Mouse (Mus musculus) WW6 (cell line): ENCODE measurements around the gene Gm21983.

Experiments used
- DNase-seq: peaks from one replicate; pipeline ENCODE4 v3.0.0-alpha.2; 2013; ENCODE audit warnings: low read depth, low spot score

The Gm21983 gene

DNA sequence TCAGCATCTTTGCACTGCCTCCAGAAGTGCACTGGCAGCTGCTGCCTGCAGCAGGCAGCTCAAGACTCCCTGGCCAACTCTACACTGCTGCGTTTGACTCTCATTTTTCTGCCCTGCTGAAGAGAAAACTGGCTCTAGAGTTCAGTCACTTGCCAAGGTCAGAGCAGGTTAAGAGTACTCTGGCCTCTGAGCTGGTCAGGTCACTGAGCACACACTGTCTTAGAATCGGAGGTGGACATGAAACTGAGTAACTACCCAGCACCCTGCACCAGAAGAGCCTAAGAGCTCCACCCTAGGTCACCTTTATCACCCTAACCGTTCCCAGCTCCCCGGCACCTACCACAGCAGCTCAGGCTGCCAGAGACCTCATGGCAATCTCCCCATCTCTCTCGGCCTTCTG lies 5.1 kb upstream of the Gm21983 start:
- DNase-seq = no peak

DNA sequence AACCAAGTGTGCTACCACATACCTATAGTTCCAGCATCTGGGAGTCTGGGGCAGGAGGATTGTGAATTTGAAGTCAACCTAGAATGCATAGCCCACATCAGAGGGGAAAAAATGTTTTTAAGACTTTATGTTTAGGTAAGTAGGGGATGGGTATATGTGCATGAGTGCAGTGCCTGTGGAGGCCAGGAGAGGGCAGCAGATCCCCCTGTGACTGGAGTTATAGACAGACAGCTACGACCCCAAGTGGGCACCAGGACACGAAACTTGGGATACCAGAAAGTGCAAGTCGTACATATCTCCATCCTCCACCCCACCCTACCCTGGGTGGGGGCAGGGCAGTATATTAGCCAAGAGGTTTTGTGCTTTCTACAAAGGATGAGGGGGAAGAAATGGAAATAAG lies 4.1 kb upstream of the Gm21983 start:
- DNase-seq = peak; percentile 56

DNA sequence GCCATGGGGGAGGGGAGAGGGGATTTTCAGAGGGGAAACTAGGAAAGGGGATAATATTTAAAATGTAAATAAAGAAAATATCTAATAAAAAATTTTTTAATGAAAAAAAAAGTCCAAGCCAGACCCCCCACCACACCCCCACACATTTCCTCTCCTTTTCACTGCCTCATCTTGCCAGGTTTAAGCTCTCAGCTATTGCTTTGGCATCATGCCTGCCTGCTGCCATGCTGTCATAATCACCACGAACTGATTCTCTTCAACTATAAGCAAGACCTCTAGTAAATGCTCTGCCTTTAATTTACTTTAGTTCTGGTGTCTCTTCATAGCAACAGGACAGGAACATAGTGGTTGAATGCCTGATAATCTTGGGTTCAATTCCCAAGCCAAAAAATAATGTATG lies 1.6 kb upstream of the Gm21983 start:
- no peak for DNase-seq

DNA sequence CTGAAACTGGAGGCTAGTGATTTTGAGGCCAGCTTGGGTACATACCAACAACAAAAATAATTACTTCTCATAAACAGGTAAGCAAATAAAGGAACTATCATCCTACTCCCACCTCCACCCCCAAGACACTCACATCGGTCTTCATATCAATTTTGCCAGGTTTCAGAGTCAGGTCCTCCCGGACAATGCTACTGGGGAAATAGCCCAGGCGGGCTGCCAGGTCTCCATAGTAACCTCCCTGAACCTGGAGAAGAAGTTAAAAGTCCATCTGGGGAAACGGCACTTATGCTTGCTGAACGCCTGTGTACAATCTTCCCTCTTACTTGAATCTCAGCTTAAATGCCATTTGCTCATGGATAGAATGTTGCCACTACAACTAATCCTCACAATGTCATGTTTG lies 850 bp downstream of the Gm21983 start:
- no peak for DNase-seq

DNA sequence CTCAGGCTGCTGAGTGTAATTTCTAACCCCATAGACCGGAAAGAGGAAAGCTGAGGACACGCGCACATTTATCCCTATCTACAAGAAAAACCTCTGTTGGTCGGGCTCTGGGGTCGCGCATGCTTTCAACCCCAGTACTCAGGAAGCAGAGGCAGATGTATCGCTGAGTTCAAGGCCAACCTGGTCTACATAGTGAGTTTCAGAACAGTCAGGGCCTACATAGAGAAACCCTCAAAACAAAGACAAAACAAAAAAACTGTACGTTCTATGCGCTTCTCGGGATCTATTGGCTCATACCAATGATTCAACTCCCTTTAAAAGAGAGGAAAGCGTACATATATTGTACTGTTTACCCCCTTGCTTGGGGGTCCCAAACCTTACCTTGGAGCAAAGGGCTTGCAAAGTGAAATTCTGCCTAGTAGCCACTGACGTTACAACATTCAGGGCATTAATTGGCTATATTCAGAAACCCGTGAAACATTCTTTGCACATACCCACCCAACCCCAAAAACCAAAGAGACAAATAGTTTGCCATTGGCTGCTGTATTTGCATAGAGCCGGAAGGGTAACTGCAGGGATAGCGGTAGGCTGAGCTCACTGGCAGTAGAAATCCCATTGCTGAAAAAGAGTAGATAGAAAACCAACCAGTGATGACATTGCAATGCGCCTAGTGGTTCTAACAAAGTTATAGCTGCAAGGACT lies 1.5 kb downstream of the Gm21983 start:
- no peak for DNase-seq

DNA sequence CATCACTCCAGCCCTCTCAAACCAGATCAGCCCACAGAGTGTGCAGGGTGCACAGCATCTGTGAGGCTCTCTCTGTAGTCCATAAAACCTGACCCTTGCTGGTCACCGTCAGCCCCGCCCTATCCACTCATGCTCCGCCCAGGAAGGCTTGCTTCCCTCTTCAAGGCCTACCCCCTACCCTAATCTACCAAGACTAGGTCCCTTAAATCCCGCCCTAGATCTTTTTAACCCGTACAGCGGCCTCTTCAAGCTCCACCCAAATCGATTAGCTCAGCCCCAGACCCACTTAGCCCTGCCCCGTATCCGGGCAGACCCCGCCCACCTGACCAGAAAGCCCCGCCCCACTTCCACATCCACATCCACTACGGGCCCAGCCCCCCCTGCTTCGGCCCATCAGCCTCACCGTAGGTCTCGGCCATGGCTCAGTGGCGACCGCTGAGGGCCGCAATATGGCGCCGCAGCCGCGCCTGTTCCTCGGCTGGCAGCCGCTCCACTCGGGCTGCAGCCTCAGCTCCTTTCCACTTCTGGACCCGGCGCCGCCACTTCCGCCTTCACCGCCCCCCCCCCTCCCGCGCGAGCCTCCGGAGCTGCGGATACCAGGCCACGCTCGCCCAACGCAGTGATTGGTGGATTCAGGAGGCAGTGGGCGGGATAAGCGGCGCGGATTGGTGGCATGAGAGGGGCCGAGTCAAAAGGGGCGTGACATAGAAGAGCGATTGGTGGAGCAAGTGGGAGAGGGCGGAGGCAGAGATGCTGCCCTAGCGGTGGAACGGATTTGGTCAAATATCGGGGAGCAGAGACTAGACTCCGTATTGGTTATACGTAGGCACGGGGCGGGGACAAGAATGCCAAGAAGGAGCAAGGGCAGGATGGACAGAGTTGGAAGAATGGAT lies 2.3 kb downstream of the Gm21983 start, which contains the start of gene Rab4b:
Rab4b (minus strand) TSS at position 573 of the 893 bp plus-strand sequence.
- peak; percentile 98 for DNase-seq

DNA sequence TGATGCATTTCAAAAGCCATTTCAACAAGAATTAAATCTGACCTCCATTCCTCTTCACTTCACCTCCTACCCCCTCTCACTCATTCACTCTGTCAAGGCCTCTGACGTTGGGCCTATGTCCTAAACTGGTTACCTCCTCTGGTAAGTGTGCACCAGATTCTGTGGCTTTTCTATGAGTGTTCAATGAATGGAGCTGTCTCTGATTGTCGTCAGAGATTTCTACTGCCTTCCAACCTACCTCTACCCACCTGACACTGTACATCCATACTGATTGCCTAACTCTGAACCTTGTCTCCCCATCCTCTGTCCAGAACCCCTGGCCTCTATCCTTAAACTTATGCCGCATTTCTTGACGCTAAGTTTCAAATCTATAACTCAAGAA lies 3.0 kb downstream of the Gm21983 start:
- DNase-seq = no peak

DNA sequence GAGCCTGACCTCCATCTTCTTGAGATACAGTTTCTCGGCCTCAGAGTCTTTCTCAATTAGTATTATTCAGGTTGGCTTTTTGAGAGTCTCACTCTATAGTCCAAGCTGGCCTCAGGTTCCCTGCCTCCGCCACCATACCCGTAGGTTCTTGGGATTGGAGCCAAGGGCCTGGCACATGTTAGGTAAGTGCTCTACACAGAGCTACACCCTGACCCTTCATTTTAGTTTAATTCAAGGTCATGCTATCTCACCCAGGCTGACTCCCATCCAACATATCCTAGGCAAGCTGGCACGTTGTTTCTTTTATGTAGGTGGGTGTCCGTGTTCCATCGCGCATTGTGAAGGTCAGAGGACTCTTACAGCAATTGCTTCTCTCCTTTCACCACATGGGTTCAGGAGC lies 6.0 kb downstream of the Gm21983 start:
- no peak for DNase-seq

DNA sequence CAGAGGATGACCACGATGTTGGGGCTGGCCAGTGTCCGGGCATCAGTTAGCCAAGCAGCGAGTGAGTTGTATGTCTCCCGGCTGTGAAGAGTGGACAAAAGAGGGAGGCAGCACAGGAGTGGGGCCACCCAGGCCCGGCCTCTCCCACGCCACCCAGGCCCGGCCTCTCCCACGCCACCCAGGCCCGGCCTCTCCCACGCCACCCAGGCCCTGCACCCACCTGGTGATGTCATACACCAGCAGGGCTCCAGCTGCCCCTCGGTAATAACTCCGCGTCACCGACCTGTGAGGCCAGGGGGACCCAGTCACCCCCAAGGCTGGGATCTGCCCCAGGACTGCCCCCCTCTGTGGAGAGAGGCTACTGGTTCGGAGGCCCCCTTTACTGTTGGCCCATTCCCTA lies 6.4 kb downstream of the Gm21983 start:
- DNase-seq = no peak

DNA sequence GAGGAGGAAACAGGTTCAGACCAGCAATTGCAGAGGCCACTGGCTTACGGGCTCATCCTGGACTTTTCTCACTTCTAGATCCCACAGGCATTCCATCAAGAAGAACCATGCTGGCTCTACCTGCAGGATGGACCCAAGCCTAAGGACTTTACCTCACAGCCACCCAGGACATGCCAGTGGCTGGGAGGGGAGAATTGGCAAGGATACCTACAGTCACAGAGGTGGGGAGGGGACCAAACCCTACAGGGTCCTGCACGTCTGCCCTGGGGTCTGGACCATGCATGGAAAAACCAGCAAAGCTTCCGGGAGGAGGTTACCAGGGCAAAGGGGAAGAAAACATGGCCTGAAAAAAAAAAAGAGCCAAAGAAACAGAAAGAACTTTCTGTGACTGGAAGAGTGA lies 9.9 kb downstream of the Gm21983 start:
- no peak for DNase-seq

DNA sequence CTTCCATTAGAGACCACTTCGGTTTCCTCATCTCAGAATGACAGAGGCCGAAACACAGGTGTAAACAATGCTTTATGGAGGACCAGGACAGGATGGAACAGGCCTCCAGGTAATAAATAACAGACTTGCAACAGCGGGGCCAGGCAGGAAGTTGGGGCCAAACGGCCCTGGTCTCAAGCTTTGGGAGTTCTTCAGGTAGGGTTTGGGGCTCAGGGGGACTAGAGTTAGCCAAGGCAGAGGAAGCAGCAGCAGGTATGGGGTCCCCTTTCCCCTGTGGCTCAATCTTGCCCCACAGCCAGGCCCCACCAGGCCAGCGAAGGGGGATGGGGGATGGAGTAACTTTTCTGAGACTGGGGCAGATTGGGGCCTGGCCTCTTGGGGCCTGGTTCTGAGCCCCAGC lies 12.5 kb downstream of the Gm21983 start:
- DNase-seq = no peak

DNA sequence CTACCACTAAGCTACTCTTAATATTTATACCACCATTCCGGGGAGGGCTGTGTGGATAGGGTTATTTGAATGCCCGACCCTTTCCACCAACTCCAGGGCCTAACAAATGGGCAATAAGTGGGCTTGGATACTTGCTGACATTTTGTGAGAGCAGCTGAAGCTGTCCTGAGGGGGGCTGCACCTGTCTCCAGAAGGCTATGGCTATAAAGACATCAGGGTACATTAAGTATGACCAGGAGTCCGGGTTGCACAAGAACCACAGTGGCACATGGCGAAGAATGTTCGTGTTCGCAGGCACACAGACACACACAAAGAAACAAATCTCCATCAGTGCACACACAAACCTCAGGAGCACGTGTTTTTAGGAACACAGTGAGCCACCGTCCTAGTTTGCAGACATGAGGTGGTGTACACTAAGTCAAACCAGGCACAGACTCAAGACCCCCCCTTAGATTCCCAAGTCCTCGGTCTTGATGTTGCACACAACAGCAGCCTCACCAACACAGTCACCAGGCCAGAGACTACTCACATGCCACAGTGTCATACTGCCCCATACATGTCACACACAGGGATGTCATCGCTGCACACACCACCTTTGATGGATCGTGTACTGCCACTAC lies 13.3 kb downstream of the Gm21983 start:
- no peak for DNase-seq

DNA sequence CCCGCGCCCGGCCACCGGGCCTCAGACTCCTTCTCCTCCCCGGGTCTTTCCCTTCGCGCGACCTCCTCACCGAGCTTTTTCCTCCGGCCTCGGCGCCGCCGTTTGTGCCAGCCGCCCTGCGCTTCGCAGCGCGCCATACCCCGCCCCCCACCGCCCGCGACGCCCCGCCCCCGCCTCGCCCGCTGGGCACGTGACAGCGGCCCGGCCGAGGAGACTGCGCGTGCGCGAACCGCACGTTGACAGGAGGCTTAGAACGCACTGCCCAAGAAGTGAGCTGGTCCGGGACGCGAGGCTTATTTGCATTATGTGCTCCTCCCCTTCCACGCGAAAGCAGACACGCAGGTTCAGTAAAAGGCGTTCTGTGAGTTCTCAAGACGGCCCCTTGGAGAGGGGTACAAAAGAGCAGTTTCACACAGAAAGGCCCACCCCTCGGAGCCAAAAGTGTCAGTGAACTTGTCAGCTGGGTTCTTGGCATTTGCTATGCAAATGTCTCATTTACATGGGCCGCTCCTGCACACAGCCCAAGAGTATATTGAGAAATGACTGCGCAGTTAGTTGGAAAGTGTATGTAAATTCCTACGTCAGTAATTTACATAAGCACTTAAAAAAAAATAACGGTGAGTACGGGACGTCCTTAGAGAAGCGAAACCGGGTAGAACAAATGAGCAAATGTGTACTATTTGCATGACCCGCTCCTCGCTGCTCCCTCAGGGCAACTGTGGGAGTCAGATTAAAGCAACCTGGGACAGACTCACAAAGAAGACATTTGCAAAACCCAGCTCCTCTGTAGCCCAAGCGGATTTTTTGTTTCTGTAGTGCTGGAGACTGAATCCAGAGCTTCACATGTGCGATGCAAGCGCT lies 14.0 kb downstream of the Gm21983 start, which contains the start of gene Egln2:
Egln2 (minus strand) TSS at position 189 of the 861 bp plus-strand sequence.
- peak; percentile 78 for DNase-seq

DNA sequence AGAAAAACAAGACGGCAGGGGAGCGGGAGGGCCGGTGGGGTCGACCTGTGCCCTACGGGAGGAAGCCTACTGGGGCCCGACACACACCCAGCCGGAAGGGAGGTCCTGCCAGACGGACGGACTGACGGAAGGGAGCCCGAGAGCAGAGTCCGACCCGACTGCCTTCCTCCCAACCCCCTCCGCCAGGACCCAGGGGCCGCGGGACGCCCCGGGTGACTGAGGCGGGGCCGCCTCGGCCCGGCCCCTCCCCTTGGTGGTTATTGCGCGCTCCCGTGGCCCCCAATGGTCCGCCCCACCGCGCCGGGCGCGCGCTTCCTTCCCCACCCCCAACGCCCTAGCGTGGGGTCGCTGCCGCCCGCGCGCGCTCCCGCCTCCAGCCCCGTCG lies 14.7 kb downstream of the Gm21983 start:
- no peak for DNase-seq

DNA sequence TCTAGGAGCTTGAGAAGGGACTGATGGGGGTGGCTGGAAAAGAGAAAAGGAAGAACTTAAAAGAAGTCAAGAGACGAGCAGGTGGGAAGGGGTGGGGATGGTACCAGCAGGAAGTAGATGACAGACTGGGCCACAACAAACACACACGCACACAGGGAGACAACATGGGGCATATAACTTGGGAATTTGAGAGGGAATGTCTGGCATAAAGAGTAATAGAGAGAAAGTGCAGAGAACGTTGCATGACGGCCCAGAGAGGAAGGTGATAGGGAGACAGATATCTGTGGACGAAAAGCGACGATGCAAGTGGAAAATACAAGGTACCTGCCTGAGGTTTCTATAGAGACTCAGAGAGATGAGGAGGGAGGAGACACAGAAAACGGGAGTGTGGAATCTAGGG lies 15.2 kb downstream of the Gm21983 start:
- no peak for DNase-seq

DNA sequence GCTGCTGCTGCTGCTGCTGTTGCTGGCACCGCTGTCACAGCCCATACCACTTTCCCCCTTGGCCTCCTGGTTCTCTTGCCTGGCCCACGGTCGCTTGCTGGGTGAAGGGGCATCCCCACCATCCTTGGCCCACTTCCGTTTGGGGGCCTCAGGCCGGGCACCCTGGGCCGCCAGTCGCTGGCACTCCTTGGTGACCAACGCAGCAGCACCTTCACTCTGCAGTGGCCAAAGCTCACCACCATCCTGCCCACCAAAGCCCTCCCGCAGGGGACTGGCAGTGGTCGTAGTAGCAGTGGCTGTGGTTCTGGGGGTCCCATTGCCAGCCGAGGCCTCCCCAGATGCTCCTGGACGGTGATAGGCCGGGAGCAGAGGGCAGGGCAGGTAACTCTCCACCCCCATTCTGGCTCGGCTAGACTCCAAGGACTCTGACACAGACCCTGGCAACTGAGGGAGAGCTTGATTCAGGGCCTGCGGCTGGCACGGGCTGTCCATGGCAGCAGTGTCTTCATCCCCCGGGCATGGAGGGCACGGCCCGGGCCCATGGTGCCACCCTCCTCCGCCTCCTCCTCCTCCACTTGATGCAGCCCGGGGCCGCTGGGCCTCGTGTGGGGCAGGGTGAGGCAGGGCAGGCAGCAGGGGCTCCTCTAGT lies 15.8 kb downstream of the Gm21983 start:
- no peak for DNase-seq

DNA sequence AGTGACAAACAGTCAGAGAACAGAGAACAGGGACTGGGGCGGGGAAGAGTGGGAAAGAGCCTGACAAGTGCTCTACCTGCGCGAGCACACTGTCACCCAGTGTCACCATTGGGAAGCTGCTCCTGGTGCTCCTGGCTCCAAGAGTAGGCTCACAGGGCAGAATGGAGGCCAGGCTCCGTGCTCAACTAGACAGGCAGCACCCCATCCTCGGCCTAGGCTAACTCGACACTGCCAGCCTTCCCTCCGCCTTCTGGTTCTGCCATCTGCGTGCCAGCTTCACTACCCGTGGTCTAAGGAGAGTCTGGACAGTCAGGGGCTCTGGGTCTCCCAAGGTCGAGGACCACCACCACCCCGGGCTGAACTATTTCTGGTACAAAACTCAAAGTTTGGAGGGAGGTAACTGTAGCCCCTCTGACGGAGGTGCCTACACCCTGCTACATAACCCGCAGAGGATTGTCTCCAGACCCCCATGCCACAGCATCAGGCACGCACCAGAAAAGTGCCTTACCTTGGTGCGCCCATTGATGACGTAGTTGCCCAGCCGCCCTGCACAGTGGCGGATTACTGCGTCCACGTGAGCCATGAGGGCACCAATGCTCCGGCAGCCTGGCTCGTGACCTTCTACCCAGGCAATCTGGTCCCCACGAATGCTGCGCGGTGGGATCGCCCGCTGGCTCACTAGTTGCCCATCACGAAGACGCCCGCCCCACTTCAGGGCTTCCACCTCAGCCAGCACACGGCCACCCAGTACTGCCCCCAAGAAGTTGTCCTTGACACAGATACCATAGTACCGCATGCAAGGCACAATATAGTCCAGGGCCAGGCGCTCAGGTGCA lies 16.6 kb downstream of the Gm21983 start:
- no peak for DNase-seq

DNA sequence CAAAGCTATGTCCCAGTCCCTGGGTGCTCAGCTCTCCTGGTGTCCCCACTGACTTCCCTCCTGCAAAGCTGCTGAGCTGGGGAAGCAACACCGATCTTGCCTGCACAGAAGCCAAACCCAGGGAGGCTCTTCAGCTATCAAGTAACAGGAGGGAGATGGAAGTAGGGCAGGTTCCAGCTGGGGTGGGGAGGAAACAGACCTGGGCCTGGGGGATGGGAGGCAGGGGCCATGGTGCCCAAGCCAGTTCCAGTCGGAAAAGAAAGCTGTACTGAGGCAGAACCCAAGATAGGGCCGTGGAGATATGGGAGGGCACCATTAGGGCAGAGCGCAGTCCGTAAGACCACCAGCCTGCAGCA lies 17.5 kb downstream of the Gm21983 start:
- DNase-seq = no peak

DNA sequence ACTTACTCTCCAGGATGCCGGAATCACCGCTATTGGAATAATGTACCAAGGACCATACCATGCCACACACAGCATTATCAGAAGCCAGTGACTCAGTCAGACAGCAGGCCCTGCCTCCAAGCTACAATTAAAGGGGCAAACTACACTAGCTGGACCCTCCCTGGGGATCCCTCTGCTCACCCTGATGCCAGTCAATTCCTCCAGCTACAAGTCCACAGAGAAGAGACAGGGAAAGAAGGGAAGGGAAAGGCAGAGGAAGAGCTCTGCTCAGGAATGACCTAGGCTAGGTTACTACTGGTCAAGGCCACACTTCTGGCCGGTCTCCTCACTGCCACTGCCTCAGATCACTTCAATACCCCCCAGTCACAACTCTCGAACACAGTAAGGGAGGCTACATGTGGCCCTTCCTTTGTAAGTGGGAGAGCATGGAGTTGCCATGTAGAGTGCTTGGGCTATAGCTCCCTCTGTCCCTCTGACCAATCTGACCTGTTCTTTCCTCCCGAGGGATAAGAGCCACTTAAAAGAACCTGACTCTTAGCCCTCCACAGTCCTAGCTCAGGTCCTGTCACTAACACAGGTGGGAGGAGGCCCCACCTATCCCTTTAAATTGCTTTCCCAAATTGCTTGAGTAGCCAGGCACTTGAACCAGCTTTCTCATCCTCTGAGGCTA lies 18.0 kb downstream of the Gm21983 start:
- DNase-seq = no peak

DNA sequence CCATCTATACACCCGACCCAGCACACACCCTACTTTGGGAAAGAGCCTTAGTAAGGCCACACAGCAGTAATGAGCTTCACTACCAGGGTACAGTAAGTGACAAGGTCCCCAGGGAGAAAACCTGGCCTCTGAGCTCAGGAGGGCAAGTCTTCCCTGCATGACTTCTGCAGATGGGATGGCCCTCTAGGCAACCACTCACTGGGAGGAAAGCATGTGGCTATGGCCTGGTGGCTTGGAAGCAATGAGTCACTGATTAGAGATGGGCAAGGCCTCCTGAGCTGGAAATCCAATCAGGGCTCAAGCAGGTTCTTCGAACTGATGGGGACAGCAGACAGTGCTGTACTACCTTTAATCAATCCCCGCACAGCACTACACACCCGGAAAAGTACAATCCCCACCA lies 19.1 kb downstream of the Gm21983 start:
- no peak for DNase-seq
